Mouse (Mus musculus) heart, adult 9 months (tissue): Measurements from ENCODE around the gene Trmt10c.
A peak's percentile ranks its signal among the peaks of the same experiment; 100 is the strongest.
"Not testable (repeated sequence)": the region's sequence is repeated elsewhere in the genome, so short reads cannot be mapped to it uniquely, and the experiment has no call there.

ENCODE experiments used
- DNase-seq, 2 experiments: peaks; one replicate each; pipeline ENCODE4 v3.0.0; 2022; ENCODE audit warnings: low spot score in 2 of 2

The Trmt10c gene

GRCm38 (mm10) chr16:56037138-56038010 lies at the start of gene Trmt10c:
Gene Trmt10c, minus strand, starts transcription at chr16:56037819.
- peak; percentile 87 to 89 for DNase-seq

DNA sequence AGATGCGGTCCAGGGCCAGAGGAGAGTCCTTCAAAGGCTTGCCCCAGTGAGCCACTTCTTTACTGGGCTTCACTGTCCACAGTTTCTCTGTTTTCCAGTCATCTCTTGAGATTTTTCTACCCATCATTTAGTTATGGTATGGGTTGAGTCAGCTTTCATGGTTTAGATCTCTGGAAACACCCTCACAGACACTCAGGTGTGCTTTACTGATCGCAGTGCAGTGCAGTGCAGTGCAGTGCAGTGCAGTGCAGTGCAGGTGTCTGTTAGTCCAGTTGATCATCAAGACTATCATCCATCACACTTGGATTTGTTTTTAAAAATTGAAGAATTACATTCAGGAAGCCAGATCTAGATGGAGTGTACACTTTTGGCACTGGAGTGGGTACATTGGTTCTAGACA lies 48.7 kb upstream of the Trmt10c start:
- no peak for DNase-seq

- no peak for DNase-seq
Measured at GRCm38 (mm10) chr16:56081691-56082090, 44.1 kb upstream of the Trmt10c start.

DNA sequence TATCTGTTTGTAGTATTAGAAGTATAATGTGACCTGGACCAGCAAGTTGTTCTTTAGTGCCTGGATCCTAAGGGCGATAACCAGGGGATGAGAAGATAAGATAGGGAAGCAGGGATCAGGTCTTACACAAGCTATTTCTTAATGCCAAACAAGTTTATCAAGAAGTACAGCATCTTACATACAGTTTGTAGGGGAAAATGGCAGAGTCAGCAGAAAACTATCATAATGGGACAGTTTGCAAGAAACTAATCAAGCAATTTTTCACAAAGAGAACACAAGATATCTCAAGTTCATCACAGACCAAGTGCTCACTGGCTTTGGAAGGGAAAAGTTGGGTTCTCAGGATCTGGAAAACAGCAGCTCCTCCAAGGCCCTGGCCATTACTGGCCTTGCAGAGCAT lies 41.8 kb upstream of the Trmt10c start:
- DNase-seq: no peak

DNA sequence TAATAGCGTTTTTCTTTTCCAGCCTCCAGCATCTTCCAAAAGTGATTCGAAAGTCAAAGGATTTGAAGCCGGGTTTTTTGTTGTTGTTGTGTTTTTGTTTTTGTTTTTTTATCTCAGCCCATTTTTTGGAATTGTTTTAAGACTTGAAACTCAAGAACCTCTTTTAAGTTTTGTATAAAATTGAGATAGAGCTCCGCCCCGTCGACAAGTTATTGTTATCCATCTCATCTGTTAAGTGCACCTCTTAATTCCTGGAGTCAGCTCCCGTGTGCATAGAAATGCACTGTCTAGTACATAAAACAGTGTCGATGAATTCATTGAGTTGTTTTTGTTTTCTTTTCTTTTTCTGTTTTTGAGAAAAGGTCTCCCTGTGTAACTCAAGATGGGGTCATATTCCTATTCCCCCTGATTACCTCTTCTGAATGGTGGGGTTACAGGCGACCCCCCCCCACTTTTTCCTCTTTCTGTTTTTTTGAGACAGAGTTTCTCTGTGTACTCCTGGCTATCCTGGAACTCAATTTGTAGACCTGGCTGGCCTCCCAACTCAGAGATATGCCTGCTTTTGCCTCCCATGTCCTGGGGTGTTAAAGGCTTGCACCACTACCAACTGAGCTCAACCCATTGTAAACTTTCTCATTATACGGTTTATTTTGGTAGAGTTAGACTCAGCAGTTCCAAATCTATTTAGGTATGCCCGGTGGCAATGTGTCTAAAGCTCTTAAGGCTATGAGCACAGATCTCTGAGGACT lies 38.7 kb upstream of the Trmt10c start:
- DNase-seq: peak in 1 of 2 experiments; percentile 9

- DNase-seq: peak; percentile 80 to 87
Measured at GRCm38 (mm10) chr16:56075222-56076111, 37.8 kb upstream of the Trmt10c start.

DNA sequence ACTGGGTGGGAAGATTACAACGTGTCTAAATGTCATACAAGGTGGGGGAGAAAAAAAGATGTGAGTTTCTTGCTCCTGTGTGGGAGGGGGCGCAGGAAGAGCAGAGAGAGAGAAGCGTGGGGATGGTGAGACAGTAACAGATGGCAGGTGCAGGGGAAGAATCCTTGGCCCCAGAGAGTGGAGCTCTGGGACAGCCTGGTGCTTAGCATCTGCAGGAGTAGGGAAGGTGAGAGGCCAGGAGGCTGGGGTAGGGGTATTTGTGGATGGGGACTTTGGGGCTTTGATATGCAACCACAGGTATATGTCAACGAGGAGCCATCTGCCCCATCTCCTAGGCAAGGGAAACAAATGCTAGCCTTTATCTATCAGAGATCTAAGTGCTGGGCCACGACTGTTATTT lies 36.9 kb upstream of the Trmt10c start:
- no peak for DNase-seq

- no peak for DNase-seq
Measured at GRCm38 (mm10) chr16:56074122-56074521, 36.5 kb upstream of the Trmt10c start.

DNA sequence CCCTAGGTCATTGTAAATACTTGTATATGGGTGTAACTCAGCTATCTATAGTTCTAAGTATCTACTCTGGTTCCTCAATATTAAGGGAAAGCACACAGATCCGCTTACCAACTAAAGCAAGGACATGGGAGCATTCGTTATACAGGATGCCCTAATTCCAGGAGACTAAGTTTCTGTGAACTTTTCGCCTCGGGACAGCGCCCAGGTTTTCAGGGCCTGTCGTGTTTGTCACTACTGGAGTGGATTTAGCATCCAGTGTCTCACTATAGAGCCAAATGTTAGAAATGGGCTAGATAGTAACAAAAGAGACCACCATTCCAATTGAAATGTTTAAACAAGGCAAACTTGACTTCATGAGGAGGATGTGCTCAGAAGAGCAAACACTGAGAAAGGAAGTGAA lies 35.5 kb upstream of the Trmt10c start:
- DNase-seq: not testable (repeated sequence)

DNA sequence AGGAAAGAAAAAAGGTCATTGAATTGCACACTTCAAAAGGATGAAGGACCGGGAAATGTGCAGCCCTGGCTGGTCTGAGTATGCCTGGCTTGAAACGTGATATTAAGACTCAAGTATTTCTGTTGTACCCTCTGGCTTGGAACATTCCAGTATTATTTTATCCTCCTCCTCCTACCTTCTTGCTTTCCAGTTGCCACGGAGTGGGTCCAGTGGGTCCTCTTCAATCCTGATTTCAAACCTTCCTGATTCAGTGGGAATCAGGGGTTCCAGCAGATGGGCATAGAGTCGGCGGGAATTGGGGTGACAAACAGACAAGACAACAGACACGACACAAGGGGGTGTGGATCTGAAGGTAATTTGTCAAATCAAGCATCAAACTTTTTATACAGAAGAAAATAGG lies 34.9 kb upstream of the Trmt10c start:
- DNase-seq: no peak

DNA sequence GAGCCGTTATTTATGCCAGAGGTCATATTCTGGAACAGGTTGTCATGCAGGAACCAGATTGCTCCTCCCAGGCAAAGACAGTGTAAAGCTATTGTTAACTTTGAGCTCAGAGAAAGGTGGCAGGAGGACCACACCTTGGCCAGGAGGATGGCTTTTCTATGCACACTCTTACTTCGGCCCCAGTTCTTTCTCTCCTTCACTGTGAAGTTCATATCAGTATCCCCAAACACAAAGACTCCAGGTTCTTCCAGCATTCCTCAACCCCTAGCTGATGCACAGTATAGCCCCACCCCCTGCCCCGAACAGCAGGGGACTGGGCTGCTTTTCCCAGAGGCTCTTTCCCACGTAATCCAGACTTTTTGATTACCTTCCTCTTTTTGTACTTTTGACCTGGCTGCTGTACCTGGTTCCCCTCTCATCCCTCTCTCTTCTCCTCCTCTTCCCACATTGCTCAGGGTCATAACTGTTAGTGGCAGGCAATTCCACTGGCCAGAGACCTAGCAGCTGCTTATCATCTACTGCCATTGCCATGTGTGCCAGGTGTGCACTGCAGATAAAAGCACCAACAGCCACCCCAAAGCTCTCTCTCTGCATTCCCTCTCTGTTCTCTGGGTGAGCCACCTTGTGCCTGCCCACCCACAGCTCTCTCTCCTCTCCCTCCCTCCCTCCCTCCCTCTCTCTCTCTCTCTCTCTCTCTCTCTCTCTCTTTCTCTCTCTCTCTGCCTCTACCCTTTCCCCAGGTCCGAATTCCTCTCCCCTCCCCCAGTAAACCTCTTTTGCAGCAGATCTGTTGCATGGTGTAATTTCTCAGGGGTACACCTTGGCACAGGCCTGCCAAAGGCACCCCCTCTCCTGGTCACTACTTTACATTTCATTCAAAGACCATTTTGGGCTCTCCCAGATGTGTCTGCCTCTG lies 34.0 kb upstream of the Trmt10c start:
- DNase-seq: no peak

DNA sequence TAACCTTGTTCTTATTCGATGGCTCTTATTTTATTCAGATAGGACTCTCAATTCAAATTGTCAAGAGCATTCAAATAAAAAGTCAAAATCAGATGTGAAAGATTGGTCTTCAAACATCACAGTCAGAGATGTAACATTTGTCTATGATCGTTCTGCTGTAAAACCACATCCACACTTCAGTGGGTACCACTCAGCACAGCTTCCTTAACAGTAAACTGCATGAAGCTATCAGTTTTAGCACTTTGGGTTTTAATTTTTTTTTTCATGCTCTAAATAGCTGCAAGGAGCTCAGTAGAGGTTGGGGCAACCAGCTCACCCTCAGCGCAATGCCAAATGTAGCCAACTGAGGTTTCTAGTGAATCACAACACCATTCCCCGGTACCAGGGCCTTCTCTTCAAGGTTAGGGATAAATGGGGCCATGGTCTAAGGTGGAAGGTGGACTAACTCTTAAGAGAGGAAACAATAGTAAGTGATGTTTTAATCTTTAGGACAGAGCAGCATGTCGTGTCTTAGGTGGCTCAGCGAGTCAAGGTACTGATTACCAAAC lies 31.0 kb upstream of the Trmt10c start:
- no peak for DNase-seq

GRCm38 (mm10) chr16:56066113-56066512 lies 28.5 kb upstream of the Trmt10c start:
- no peak for DNase-seq

GRCm38 (mm10) chr16:56064334-56064990 lies 26.8 kb upstream of the Trmt10c start:
- DNase-seq: peak; percentile 55 to 58

- no peak for DNase-seq
Measured at GRCm38 (mm10) chr16:56062981-56063380, 25.4 kb upstream of the Trmt10c start.

- DNase-seq: no peak
Measured at GRCm38 (mm10) chr16:56061995-56062594, 24.5 kb upstream of the Trmt10c start.

DNA sequence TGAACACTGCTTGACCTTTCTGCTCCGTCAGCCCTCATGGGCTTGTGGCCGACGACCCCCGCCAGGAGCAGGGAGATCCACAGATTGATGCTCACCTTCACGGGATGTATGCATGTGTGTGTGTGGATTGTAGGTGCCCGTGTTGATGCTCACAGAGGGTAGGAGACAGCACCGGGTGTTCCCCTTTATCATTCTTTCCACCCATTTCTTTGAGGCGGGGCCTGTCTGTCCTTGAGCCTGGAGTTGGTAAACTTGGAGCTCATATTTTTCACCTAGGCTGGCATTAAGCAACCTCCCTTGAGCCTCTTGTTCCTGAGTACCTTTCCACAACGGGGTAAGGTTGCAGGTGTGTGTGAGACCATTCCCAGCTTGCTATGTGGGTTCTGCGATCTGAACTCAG lies 20.5 kb upstream of the Trmt10c start:
- DNase-seq: no peak

DNA sequence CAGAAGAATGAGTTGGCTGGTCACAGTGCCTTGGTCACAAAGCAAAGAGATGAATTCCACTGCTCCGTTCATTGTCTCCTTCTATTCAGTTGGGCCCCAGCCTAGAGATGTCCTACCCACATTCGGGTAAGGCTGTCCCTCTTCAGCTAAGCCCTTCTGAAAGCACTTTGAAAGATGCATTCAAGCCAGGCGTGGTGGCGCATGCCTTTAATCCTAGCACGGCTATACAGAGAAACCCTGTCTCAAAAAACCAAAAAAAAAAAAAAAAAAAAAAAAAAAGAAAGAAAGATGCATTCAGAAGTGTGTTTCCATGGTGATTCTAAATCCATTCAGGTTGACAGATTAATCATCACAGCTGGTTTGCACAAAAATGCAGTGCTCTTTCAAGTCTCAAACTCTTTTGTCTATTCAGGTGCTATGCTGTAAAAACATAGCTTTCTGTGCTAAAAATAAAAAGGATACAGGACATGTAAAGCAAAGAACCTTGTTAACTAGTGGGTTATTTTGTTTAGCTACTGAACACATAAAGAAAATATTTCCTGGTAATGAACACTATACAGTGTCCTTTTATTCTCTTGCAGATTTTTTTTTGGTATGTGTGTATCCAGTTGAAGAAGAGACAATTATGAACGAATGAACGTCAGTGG lies 19.4 kb upstream of the Trmt10c start:
- no peak for DNase-seq

- DNase-seq: no peak
Measured at GRCm38 (mm10) chr16:56055911-56056310, 18.3 kb upstream of the Trmt10c start.
